Mouse (Mus musculus): ENCODE data around the gene Aatk. TPM values are rescaled to one million over a fixed set of nuclear protein-coding genes. Genes with fewer than 3 reads are reported as not detected.

Aatk gene
- polyA plus RNA-seq, 1 experiment, result 0.81 TPM

DNA sequence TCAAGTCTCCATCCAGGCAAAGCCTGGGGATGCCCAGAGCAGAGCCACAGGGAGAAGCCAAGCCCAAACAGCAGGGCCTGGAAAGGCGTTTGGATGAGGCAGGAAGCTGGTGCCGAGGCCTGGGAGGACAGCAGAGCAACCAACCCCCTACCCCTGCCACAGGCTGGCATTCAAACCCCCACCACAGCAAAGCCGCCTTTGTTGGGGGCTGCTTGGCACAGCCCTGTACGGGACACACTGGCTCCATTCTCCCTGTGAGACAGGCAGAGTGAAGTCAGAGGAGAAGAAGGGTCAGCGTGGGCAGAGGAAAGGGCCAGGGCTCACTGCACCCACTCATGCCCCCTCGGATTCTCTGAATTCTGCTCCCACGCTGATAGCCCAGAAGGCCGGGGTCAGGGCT is 30.0 kb downstream of the Aatk start:
- Histone ChIP-seq H3K4me1 (ENCODE audit: control insufficient read depth, insufficient read depth, low read length) (no peaks in the 10 kb centered on the region), H3K27ac (ENCODE audit: insufficient read depth, low read length) (no peak overlapping the region), H3K9ac (ENCODE audit: low read depth, poor library complexity, severe bottlenecking) (no peak overlapping the region), H3K4me3 (ENCODE audit: low read depth, low read length) (no peak overlapping the region), H3K27me3 (ENCODE audit: control insufficient read depth, insufficient read depth, low read length, poor library complexity, severe bottlenecking) (no peaks in the 10 kb centered on the region), H3K9me3 (replicated peaks; ENCODE audit: control insufficient read depth, insufficient read depth, low read length, poor library complexity, severe bottlenecking) (no peaks in the 10 kb centered on the region), H3K36me3 (ENCODE audit: control insufficient read depth, insufficient read depth, low read length, poor library complexity, severe bottlenecking) (no peaks in the 10 kb centered on the region)
- no peak for TF ChIP-seq POLR2A (IDR thresholded peaks at IDR 0.05; ENCODE audit: insufficient read depth, low read length)
- no peak for TF ChIP-seq EP300 (IDR thresholded peaks at IDR 0.05; ENCODE audit: insufficient read depth, low read depth, low read length)
- TF ChIP-seq CTCF (IDR thresholded peaks at IDR 0.05; ENCODE audit: low read depth, low read length), result no peak

DNA sequence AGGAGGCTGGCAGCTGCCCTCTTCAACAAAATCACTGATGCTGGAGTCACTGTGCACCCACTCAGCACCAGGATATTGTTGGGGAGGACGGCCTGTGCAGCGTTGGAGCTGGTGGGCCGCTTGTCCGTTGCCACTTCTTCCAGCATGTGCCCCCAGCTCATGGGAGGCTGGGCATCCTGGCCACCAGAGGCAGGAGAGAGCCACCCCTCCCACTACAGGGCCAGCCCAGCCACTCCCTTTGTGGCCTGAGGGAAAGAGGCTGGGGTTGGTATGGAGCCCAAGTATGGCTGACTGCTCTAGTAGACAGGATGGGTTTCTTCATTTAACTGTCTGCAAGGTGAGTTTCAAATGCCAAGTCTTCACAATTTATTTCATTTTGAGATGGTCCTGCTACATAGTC is 32.2 kb downstream of the Aatk start:
- H3K4me3 ChIP-seq (ENCODE audit: low read depth, low read length), result no peak overlapping the region
- no peaks in the 10 kb centered on the region for H3K27me3 ChIP-seq (ENCODE audit: control insufficient read depth, insufficient read depth, low read length, poor library complexity, severe bottlenecking)
- H3K27ac ChIP-seq (ENCODE audit: insufficient read depth, low read length), result no peak overlapping the region
- no peaks in the 10 kb centered on the region for H3K4me1 ChIP-seq (ENCODE audit: control insufficient read depth, insufficient read depth, low read length)
- H3K9ac ChIP-seq (ENCODE audit: low read depth, poor library complexity, severe bottlenecking), result no peak overlapping the region
- TF ChIP-seq CTCF (IDR thresholded peaks at IDR 0.05; ENCODE audit: low read depth, low read length) (no peak), POLR2A (IDR thresholded peaks at IDR 0.05; ENCODE audit: insufficient read depth, low read length) (no peak), EP300 (IDR thresholded peaks at IDR 0.05; ENCODE audit: insufficient read depth, low read depth, low read length) (no peak)
- no peaks in the 10 kb centered on the region for H3K9me3 ChIP-seq (replicated peaks; ENCODE audit: control insufficient read depth, insufficient read depth, low read length, poor library complexity, severe bottlenecking)
- no peaks in the 10 kb centered on the region for H3K36me3 ChIP-seq (ENCODE audit: control insufficient read depth, insufficient read depth, low read length, poor library complexity, severe bottlenecking)

DNA sequence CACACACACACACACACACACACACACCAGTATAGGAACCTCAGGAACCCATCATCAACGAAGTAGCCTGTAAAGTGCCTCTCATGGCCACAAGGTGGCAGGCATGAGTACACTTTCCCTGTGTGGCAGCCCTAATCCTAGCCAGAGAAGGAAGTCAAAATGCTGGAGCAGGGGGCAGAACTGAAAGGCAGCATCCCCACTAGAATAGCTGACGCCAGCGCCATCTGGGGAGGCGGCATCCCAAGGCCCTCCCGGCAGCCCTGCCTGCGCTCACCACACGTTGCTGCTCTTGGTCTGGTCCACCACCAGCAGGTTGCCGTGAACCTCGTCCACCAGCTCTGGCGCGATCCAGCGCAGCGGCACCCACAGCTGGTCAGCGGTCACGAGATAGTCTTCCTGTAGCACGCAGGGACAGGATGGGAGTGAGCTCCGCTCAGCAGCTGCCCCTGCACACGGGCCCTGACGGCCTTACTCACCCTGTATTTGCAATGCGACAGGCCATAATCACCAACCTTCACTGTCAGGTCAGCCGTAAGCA is 33.7 kb downstream of the Aatk start:
- H3K9me3 ChIP-seq (replicated peaks; ENCODE audit: control insufficient read depth, insufficient read depth, low read length, poor library complexity, severe bottlenecking), result no peaks in the 10 kb centered on the region
- no peaks in the 10 kb centered on the region for H3K27me3 ChIP-seq (ENCODE audit: control insufficient read depth, insufficient read depth, low read length, poor library complexity, severe bottlenecking)
- TF ChIP-seq CTCF (IDR thresholded peaks at IDR 0.05; ENCODE audit: low read depth, low read length) (peak; percentile 74), POLR2A (IDR thresholded peaks at IDR 0.05; ENCODE audit: insufficient read depth, low read length) (no peak)
- peak overlapping the region; percentile 11; the same call in 1 of the 2 replicates for H3K9ac ChIP-seq (ENCODE audit: low read depth, poor library complexity, severe bottlenecking)
- H3K36me3 ChIP-seq (ENCODE audit: control insufficient read depth, insufficient read depth, low read length, poor library complexity, severe bottlenecking), result no peaks in the 10 kb centered on the region
- H3K4me1 ChIP-seq (ENCODE audit: control insufficient read depth, insufficient read depth, low read length), result no peaks in the 10 kb centered on the region
- peak overlapping the region; percentile 63 for H3K4me3 ChIP-seq (ENCODE audit: low read depth, low read length)
- H3K27ac ChIP-seq (ENCODE audit: insufficient read depth, low read length), result no peak overlapping the region

DNA sequence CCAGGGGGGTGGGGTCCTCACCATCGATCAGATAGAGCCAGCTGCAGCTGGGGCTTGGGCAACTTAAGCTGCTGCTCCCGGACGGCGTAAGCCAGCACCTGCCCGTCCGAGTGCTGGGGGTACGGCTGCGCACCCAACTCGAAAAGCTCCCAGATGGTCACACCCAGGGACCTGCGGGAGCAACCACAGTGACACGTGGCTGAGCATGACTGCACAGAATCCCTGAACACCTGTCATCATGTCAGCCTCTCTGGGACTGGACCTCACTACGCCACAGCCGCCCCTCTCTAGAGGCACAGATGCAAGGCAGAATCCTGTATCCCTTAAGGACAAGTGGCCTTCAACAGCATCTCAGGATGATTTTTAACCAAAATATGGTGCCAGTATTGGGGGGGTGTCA is 34.3 kb downstream of the Aatk start:
- TF ChIP-seq EP300 (IDR thresholded peaks at IDR 0.05; ENCODE audit: insufficient read depth, low read depth, low read length), result no peak
- TF ChIP-seq CTCF (IDR thresholded peaks at IDR 0.05; ENCODE audit: low read depth, low read length), result no peak
- no peak for TF ChIP-seq POLR2A (IDR thresholded peaks at IDR 0.05; ENCODE audit: insufficient read depth, low read length)
- Histone ChIP-seq H3K27me3 (ENCODE audit: control insufficient read depth, insufficient read depth, low read length, poor library complexity, severe bottlenecking) (no peaks in the 10 kb centered on the region), H3K9ac (ENCODE audit: low read depth, poor library complexity, severe bottlenecking) (no peak overlapping the region), H3K4me1 (ENCODE audit: control insufficient read depth, insufficient read depth, low read length) (no peaks in the 10 kb centered on the region), H3K9me3 (replicated peaks; ENCODE audit: control insufficient read depth, insufficient read depth, low read length, poor library complexity, severe bottlenecking) (no peaks in the 10 kb centered on the region), H3K36me3 (ENCODE audit: control insufficient read depth, insufficient read depth, low read length, poor library complexity, severe bottlenecking) (no peaks in the 10 kb centered on the region), H3K27ac (ENCODE audit: insufficient read depth, low read length) (no peak overlapping the region), H3K4me3 (ENCODE audit: low read depth, low read length) (no peak overlapping the region)

- Histone ChIP-seq H3K27ac (ENCODE audit: insufficient read depth, low read length) (no peak overlapping the region), H3K4me1 (ENCODE audit: control insufficient read depth, insufficient read depth, low read length) (no peaks in the 10 kb centered on the region), H3K27me3 (ENCODE audit: control insufficient read depth, insufficient read depth, low read length, poor library complexity, severe bottlenecking) (no peaks in the 10 kb centered on the region), H3K4me3 (ENCODE audit: low read depth, low read length) (peak overlapping the region; percentile 65), H3K9me3 (replicated peaks; ENCODE audit: control insufficient read depth, insufficient read depth, low read length, poor library complexity, severe bottlenecking) (no peaks in the 10 kb centered on the region), H3K36me3 (ENCODE audit: control insufficient read depth, insufficient read depth, low read length, poor library complexity, severe bottlenecking) (no peaks in the 10 kb centered on the region), H3K9ac (ENCODE audit: low read depth, poor library complexity, severe bottlenecking) (peak overlapping the region; percentile 16)
- TF ChIP-seq CTCF (IDR thresholded peaks at IDR 0.05; ENCODE audit: low read depth, low read length), result peak; percentile 20
- TF ChIP-seq EP300 (IDR thresholded peaks at IDR 0.05; ENCODE audit: insufficient read depth, low read depth, low read length), result no peak
Measured at GRCm38 (mm10) chr11:120011761-120012560, 35.0 kb downstream of the Aatk start.

- H3K4me3 ChIP-seq (ENCODE audit: low read depth, low read length), result peak overlapping the region; percentile 65
- no peak overlapping the region for H3K27ac ChIP-seq (ENCODE audit: insufficient read depth, low read length)
- no peak overlapping the region for H3K9ac ChIP-seq (ENCODE audit: low read depth, poor library complexity, severe bottlenecking)
- no peaks in the 10 kb centered on the region for H3K4me1 ChIP-seq (ENCODE audit: control insufficient read depth, insufficient read depth, low read length)
- H3K27me3 ChIP-seq (ENCODE audit: control insufficient read depth, insufficient read depth, low read length, poor library complexity, severe bottlenecking), result no peaks in the 10 kb centered on the region
- H3K36me3 ChIP-seq (ENCODE audit: control insufficient read depth, insufficient read depth, low read length, poor library complexity, severe bottlenecking), result no peaks in the 10 kb centered on the region
- TF ChIP-seq EP300 (IDR thresholded peaks at IDR 0.05; ENCODE audit: insufficient read depth, low read depth, low read length), result no peak
- no peak for TF ChIP-seq CTCF (IDR thresholded peaks at IDR 0.05; ENCODE audit: low read depth, low read length)
- no peak for TF ChIP-seq POLR2A (IDR thresholded peaks at IDR 0.05; ENCODE audit: insufficient read depth, low read length)
- H3K9me3 ChIP-seq (replicated peaks; ENCODE audit: control insufficient read depth, insufficient read depth, low read length, poor library complexity, severe bottlenecking), result no peaks in the 10 kb centered on the region
Measured at GRCm38 (mm10) chr11:120011114-120011760, 35.7 kb downstream of the Aatk start.
